Mouse (Mus musculus) kidney, adult 18-20 months (tissue): ENCODE results near the gene Stat3.

Experiments
- DNase-seq: peaks from one replicate; pipeline ENCODE4 v3.0.0; 2021

Stat3 gene

GRCm38 (mm10) chr11:100939512-100940151 is at the start of gene Stat3:
TSS of gene Stat3 (minus strand) at chr11:100939540.
- peak; percentile 100 for DNase-seq

GRCm38 (mm10) chr11:100988674-100989073 is 49.3 kb upstream of the Stat3 start:
- no peak for DNase-seq

- no peak for DNase-seq
Observed at GRCm38 (mm10) chr11:100985607-100986006, 46.3 kb upstream of the Stat3 start.

GRCm38 (mm10) chr11:100983778-100984131 is 44.4 kb upstream of the Stat3 start:
- DNase-seq: no peak

- peak; percentile 84 for DNase-seq
Observed at GRCm38 (mm10) chr11:100983125-100983777, 43.9 kb upstream of the Stat3 start.

GRCm38 (mm10) chr11:100982087-100982486 is 42.7 kb upstream of the Stat3 start:
- no peak for DNase-seq

- DNase-seq: no peak
Observed at GRCm38 (mm10) chr11:100981236-100981635, 41.9 kb upstream of the Stat3 start.

GRCm38 (mm10) chr11:100980438-100980837 is 41.1 kb upstream of the Stat3 start:
- DNase-seq: no peak

- DNase-seq: peak; percentile 24
Observed at GRCm38 (mm10) chr11:100979887-100980286, 40.5 kb upstream of the Stat3 start.

- DNase-seq: no peak
Observed at GRCm38 (mm10) chr11:100975241-100975640, 35.9 kb upstream of the Stat3 start.

- DNase-seq: no peak
Observed at GRCm38 (mm10) chr11:100974381-100974970, 35.1 kb upstream of the Stat3 start.

GRCm38 (mm10) chr11:100973245-100973644 is 33.9 kb upstream of the Stat3 start:
- no peak for DNase-seq

- DNase-seq: no peak
Observed at GRCm38 (mm10) chr11:100971455-100971854, 32.1 kb upstream of the Stat3 start.

GRCm38 (mm10) chr11:100970557-100970937 is 31.2 kb upstream of the Stat3 start, which contains the start of gene Cavin1:
TSS of gene Cavin1 (minus strand) at chr11:100970887.
- peak; percentile 94 for DNase-seq

GRCm38 (mm10) chr11:100969744-100970556 is 30.6 kb upstream of the Stat3 start:
- no peak for DNase-seq

- DNase-seq: no peak
Observed at GRCm38 (mm10) chr11:100969189-100969743, 29.9 kb upstream of the Stat3 start.

- DNase-seq: no peak
Observed at GRCm38 (mm10) chr11:100968501-100968900, 29.2 kb upstream of the Stat3 start.

- no peak for DNase-seq
Observed at GRCm38 (mm10) chr11:100967881-100968420, 28.6 kb upstream of the Stat3 start.

GRCm38 (mm10) chr11:100967376-100967775 is 28.0 kb upstream of the Stat3 start:
- DNase-seq: no peak

GRCm38 (mm10) chr11:100965760-100966159 is 26.4 kb upstream of the Stat3 start:
- no peak for DNase-seq

- no peak for DNase-seq
Observed at GRCm38 (mm10) chr11:100964901-100965542, 25.7 kb upstream of the Stat3 start.

- DNase-seq: no peak
Observed at GRCm38 (mm10) chr11:100964180-100964579, 24.8 kb upstream of the Stat3 start.
